Mouse (Mus musculus) thymus, postnatal 0 days (tissue): ENCODE measurements at regions not wholly inside any gene's neighbourhood (a gene's known extent, or its start where the extent isn't known, plus 50 kb on each side); places are given as distances from the start of the nearest gene placed in this dataset.

Experiments used
- DNase-seq: peaks from one replicate; pipeline ENCODE4 v3.0.0-alpha.2; 2015; ENCODE audit warnings: low spot score

DNA sequence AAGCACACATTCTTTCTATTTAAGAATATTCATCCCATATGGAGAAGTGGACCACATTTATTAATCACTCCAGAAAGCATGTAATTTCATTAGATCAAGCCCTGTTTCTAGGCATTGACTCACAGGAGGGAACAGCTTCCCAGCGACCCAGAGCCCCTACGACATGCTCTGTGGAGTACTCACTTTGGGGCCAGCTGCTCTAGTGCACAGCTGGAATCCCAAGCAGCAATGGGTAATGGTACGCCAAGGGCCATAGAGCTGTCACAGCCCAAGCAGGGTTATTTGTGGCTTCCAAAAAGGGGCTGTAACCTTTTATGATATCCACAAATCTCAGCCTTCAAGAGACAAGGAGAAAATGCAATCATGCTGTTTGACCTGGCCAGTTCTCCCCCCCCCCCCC, 706.4 kb downstream of the Dhx35 start:
- no peak for DNase-seq

DNA sequence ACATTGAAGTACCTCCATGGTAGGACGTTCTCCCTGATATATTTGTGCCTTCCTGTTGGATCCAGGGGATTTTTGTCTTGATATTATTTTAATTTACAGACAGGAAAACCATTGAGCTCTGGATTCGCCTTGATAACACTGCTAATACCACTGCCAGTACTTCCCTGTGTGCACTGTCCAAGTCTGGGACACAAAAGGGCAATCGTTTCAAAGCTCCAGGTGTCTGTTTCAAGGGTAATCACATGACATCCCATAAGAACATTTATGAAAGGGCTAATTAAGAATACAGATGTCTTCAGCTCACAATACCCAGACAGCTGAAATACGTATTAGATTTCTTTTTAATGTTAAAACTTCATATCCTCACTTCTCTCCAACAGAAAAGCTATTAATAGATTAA, 724.5 kb downstream of the Dhx35 start:
- no peak for DNase-seq

DNA sequence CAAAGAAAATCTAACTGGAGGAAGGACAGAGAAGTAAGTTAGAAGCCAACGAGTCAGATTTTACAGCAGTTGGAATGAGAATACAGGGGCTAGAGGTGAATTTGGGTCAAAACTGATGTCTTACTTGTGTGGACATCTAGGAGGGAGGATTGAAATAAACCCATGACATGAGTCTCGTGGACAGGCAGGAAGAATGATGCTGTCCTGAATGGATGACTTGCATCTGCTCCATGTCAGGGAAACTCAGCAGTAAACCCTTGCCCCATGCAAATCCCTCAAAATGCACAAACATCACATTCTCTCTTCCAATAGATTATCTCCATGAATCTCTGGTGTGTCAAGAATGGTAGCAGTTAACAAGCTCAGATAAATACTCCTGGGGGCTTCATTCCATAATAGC, 729.1 kb downstream of the Dhx35 start:
- no peak for DNase-seq

DNA sequence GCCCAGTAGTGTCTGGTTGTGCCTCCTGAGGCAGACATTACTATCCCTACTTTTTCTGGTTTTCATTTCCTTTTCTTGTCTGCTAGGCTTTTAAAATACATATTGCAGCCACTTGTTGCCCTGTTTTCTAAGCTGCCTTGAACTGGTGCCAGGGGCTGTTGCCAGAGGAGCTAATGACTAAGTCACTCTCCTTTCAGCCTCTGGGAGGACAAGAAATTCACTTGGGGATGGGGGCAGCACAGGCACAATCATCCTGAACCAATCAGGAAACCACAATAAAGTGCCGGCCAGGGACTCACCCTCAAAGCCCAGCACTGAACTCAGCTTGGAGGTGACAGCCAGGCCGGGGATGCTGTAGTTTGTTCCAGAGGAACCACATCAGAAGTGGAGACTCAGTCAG, 740.3 kb downstream of the Dhx35 start:
- DNase-seq: no peak

DNA sequence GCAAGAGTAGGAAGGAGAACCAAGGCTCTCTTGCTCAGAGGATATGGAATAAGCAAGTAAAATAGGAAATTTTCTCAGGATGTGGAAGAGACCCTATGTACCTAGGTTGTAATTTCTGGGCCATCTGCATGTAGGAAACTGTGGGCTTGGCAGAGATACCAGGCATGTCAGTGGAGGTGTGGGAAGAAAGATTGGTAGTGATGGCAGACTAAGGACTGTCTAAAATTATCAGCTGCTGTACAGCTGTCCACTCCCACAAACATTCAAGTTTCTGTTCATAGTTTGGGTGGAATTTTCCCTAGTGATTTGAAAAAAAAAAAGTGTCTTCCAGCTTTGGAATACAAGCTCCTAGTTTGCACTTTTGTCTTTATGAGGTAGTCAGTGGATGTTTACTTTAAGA, 744.7 kb downstream of the Dhx35 start:
- DNase-seq: no peak

DNA sequence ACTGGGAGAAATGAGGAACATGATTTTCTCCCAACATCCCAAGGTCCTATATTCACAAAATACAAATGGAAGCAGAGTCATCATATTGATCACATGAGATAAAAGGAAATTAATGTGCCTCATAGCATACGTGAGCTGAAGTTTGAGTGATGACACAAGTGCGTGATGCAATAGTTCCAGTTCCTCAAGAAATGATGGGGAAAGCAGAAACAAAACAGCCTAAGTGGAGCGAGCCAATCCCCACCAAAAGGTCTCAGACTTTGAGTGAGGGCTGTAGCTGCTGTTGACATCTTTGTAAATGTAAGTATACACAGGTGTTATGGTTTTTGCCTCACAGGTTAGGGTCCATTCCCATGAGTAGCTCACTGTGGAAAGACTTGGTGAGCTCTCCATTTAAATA, 763.0 kb downstream of the Dhx35 start:
- no peak for DNase-seq

DNA sequence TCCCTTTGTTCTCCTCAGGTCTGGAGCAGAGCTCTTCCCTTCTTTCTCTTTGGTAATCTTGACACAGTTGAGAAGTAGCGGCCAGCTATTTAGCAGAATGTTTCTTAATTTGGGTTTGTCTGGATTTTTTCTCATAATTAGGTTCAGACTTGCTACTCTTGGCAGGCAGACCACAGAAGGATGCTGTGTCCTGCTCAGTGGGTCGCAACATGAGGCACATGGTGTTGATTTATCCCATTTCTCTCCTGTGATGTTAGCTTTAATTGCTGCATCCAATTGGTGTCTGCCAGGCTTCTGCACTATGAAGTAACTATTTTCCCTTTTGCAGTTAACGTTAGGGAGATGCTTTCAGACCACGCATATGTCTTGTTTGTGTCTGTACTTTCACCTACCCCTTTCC, 768.7 kb downstream of the Gm826 start:
- DNase-seq: no peak

DNA sequence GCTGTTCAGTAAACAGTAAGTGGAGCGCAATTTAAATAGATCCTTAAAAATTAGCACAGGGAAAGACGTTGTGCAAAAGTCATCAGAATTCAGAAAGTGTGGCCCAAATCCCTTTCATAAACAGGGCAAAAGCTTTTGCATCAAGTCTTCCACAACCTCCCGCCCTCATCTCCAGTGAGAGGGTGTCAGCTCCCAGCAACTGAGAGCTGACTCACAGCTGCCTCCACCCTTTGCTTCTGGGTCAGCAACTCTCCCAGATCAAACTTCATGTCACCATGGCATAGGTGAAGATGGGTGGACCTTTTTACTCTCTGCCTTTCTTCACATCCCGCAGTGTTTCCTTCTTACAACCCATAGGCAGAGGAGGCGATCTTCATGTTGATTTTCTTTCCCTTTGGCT, 768.0 kb downstream of the Gm826 start:
- DNase-seq: no peak

DNA sequence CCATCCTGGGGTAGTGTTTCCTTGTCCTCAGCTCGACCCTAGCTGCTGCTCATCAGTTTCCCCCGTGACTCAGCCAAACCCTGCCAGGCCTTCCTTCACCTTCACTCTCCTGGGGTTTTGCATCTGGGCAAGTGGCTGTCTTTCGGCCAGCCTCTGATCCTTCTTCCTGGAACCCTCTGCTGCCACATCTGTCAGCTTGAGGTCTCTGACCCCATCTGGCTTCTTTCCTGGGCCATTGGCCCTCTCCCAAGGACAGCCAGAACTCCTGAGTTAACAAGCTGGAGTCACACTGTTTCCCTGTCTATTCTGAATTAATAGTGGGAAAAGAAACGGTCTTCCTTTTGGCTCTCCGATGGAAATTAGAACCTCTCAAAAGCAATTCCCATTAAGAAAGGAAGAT, 767.5 kb downstream of the Gm826 start:
- no peak for DNase-seq

DNA sequence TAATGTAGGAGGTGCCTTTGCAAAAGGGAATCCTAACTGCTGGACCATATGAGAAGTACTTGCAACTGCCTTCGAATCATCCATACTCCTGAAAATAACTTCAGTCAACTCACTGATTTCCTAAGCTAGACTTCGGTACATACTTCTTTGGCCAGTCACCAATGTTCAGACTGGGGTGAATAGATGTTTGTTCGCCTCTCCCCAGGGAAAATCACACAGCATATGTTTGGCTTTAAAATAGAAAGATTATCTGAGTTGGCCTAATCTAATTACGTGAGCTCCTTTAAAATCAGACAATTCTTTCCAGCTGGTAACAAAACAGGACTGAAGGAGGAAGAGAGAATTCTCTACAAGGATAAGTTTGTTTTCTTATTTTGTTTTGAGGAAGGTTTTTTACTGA, 765.6 kb downstream of the Gm826 start:
- DNase-seq: no peak

DNA sequence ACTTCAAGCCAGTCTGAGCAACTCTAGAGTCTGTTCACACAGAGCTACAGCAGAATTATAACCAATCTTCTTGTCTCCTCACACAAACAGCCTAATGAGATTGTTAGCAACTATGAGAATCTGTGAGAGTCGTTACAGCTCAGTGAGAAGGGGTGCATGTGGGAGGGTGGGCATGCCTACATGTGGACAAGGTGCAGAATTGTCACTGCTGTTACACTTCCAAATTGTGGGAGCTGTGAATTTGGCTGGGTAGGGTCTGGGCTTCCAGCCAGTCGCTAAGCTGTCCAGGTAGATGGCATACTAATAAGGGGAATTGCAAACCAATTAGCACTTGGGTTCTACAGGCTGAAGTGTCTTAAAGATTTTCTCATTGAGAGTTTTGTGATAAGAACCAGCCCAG, 762.1 kb downstream of the Gm826 start:
- no peak for DNase-seq

DNA sequence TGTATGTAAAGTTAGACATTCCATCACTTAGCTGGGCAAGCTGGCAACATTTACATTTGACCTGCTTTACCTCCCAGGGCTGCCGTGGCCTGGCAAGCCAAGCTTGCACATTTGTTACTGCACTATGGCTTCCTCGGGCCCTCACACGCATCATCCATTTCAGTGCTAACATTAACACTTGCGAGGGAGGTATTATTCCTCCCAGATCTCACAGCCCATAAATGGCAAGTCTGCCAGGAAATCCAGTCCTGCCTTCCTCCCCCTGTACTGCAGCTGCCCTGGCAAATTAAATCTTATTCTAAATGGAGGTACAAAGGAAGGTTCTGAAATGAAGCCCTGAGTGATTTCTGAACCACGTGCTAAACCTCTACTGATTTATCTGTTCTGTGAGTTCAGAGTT, 758.7 kb downstream of the Gm826 start:
- no peak for DNase-seq

DNA sequence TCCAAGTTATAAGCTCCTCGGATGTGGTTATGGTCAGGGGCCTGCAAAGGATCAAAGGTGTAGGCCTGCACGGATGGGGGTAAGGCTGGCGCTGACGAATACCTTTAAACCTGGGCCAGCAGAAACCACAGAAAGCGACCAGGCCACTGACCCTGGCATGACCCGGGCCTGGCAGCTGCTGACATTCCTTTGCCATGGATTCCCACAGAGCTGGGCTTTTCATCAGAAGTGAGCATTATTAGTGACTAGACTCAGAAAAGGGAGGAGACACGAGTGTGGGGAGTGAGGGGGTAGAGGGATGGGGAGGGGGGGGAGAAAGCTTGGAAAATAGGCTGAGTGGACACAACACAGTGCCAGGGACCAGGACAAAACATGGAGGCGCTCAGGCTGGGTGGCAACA, 750.9 kb downstream of the Gm826 start:
- DNase-seq: no peak

DNA sequence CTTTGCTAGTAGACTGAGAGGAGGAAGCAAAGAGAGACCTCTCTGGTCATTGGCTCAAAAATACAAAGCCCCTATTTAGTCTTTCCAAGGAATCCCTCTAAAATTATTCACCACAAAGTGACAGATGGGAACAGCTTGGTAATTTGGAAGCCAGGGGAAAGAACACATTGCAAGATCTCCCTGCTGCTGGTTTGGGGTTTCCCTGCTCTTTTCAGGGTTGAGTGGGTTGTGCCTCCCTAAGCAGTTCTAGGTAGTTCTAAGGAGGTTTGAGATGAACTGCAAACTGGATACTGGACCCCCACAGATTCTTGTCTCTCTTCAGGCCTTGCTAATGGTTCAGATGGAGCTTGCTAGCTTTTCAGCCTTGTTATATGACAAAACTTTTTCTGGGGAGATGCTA, 749.3 kb downstream of the Gm826 start:
- DNase-seq: no peak

DNA sequence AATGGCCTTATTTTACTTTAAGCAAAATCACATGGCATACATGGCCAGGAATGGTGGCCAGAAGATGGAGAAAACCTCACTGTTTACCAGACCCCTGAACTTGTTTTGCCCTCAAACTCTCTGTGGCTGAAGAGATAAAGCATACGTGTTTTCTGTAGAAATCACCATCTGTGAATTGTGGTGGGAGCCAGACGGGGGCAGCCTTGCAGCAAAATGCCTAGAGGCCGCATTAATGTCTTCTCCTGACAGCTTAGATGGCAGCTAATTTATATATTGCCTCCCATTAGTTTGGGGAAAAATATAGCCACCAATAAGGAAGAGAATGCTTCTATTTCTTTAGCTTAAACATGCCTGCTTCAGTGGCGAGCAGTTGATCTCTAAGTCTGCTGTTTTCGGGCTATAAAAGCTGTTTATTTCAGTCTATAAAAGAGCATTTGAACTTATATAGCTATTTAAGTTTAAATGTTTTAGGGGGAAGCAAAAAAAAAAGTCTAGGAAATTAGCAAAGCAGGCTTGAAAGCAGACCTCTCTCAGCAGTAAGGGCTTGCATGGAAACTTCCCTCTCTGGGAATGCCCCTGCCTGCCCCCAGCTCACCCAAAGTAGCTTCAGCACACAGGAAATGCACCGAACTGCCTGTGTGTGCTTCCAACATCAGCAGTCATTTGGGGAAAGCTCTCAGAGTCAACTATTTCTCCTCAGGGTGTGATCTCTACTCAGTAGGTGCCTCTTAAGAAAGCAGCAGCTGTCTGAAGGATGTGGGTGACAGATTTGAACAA, 747.1 kb downstream of the Gm826 start:
- DNase-seq: no peak

DNA sequence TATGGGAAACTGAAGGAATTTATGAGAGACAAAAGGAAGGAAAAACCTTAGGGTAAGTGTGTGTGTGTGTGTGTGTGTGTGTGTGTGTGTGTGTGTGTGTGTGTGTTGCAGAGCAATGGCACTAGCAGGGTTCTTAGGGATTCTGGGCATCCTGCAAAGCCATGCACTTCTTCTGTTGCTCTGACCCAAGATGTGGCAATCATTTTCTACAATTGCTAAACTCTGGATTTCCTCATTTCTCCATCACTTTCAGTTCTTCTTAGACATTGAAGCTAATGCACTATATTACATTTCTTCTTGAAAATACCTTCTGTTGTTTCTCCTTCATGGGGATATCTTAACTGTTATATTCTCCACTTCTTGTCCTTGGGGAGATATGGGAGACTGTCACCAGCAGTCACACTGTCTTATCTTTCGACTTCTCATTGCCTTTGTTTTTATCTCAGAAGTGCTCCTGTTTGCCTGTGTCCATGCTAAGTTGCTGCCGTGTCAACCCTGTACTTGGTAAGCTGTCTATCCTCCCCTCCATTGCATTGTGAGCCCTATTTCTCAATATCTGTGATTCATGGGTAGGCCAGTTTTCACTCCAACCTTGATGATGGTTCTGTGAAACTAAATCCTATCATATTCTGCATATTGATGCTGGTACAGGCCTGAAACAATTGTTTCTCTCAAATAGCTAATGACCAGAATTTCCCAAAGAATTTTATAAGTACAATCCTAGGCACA, 742.4 kb downstream of the Gm826 start:
- DNase-seq: no peak

DNA sequence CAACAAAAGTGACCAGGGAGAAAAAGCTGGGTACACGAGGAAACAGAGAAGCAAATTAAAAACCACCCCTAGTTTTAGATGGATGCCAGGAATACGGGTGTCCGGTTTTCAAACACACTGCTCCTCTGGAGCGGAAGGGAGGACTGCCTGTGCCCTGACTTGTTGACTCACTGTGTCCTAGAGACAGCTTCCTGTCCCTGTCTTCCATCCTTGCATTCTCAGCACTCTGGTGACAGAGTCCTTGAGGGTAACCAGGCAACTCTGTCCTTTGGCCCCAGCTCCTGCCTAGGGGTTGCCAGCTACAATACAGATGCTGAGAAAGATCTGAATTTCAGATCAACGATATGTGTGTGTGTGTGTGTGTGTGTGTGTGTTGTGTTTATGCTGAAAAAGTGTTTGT, 741.1 kb downstream of the Gm826 start:
- no peak for DNase-seq

DNA sequence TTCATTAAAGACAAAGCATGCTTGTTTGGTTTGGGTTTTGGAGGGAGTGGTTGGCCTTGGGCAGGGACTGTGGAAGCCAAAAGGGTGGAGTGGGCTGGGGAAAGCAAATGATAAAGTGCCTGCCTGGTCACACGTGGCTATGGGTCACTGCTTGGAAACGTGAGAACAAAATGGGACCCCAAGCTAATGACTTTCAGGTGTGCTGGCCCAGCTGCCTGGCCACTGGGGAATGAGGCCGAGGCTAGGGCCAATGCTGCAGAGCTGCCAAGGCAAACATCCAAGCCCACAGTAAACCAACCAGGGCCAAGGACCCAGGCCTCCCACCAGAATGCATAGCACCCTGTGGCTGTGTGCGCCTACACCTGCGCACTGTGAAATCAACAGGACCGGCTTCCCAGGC, 737.7 kb downstream of the Gm826 start:
- no peak for DNase-seq

DNA sequence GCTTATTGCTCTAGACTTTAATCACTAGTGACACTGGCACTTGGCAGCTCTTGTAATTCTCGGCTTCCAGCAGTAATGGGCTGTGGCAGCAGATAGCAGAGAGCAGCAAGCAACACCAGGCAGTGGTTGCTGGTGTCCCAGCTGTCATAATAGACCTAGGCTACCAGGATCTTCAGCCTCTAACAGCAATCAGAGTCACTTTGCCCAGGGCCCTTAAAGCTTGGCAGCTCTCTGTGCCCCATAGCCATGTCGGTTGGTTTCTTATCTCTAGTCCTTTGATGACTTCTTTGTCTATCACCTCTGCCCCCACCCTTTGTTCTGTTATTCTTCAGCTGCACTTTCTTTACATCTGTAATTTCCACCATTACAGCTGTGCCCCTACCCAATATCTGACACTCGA, 735.9 kb downstream of the Gm826 start:
- no peak for DNase-seq

DNA sequence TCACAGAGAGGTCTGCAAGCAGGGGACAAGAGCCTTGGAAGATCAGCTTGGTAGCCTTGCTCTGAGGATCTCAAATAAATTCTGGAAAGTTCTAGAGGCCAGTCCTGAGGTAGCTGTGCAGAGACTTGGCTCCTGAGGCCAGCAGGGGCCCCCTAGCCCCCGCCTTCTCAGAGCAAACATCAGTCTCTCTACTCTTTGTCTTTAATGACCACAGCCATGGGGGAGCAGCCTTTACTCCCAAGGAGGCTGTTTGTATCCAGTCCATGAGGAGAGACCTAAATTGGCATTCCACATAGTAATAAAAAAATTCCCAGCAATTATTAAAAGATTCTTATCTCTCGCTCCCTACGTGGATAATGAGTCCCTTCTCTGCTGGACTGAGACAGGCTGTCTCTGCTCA, 726.8 kb downstream of the Gm826 start:
- no peak for DNase-seq

DNA sequence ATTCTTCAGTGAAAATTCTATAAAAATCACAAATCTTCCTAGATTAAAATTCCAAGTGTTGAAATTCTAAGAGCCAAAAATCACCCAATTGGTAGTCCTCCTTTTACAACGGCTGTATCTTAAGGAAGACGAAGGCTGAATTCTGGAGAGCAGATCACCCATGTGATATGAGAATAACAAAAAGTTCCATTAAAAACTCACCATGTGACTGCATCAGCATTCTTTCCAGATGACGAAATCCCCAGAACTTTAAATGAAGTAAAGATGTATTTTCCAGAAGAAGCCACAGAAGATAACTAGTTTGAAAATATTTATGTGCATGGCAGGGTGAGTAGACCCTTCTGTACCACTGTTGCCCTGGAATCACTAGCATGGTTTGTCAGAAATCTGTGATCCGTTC, 723.5 kb downstream of the Gm826 start:
- DNase-seq: no peak

DNA sequence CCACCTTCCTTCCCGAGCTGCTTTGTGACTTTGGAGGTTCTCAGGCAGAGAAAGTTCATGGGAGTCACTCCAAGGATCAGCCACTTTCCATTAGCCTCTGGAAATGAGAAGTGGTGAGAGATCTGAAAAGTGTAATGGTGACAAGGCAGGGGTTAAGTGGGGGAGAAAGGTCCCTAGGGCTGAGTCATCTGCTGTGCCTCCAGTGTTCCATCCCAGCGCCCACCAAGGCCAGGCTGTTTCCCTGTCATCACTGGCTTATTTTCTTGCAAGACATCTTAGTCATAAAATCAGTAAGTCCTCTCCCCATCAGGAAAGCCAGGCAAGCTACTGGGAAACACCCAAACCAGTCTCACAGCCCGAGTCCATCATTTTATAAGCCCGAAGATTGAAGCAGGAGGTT, 717.3 kb downstream of the Gm826 start:
- no peak for DNase-seq

DNA sequence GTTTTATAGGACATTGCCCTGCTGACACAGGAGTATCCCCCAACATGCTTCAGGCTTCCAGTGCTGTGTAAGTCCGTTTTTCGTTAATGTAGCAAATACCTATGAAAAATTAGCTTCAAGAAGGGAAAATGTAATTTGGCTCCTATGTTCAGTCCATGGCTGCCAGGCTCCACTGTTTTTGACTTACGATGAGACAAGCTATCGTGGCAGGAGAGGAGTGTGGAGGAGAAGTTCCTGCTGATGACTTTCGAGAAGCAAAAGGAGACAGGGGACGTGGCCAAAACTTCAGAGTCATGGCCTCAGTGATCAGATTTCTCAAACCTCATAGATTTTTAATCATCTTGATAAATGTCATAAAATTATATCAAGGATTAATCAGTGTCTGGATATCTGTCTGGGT, 712.7 kb downstream of the Gm826 start:
- DNase-seq: no peak
